Mouse (Mus musculus) activated CD4-positive, CD25-positive, alpha-beta regulatory T cell, adult 4 months (primary cell): ENCODE data around the gene Gm49366. TPM values are rescaled to one million over a fixed set of nuclear protein-coding genes. Genes with fewer than 3 reads are reported as not detected.
A peak's percentile ranks its signal among the peaks of the same experiment; 100 is the strongest.
"Not testable (repeated sequence)": the region's sequence is repeated elsewhere in the genome, so short reads cannot be mapped to it uniquely, and the experiment has no call there.

ENCODE experiments used
- ATAC-seq: one replicate; pipeline ENCODE4 v1.8.0; 2017
- polyA plus RNA-seq, 2 experiments: library from polyadenylated mRNA; unstranded; fragments of 100-300 nt; shearing (Covaris generic); gene quantifications; one replicate each; pipeline ENCODE4 v1.2.1; 2017

The Gm49366 gene
- not detected for polyA plus RNA-seq

DNA sequence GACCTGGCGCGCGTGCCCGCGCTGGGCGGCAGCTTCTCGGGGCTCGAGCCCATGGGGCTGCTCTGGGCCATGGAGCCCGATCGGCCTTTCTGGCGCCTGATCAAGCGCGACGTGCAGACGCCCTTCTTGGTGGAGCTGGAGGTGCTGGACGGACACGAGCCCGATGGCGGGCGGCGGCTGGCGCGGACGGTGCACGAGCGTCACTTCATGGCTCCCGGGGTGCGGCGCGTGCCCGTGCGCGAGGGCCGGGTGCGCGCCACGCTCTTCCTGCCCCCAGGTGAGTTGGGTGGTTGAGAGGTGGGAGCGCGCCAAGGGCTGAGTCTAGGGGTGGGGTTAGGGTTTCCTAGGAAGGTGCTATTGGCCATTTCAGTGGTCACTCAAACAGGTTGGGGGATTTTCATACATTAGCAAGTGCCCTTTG is at the start of gene Gm49366:
TSS of gene Gm49366 (plus strand) at position 245 of the 421 bp plus-strand sequence.
- not testable (repeated sequence) for ATAC-seq

DNA sequence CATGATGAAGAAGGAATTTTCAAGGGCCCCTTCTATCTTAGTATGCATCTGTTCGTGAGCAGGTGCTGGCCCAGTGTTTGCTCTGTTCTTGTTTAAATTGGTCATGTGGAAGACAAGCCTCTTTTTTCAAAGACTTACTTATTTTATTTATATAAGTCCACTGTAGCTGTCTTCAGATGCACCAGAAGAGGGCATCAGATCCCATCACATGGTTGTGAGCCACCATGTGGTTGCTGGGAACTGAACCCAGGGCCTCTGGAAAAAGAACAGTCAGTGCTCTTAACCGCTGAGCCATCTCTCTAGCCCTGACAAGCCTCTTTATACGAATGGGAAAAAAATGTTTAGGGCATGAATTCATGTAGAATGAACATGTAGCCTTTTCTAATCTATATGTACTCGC is 49.4 kb upstream of the Gm49366 start:
- ATAC-seq: no peak

DNA sequence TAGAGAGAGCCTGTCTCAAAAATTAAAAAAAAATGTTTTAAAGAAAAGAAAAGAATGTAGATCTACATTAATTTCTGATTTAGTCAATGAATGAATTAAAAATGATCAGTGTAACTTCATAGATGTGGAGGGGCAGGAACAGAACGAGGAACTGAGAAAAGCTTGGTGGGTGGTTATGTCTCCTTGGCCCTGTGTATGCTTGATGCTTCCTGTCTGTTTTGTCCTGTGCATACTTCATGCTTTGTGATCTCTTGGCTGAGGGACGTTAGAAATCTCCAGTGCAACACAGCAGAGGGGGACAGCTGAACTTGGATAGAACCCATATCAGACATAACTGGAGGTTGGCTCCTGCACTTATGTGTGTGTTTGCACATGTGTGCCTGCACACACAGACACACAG is 41.5 kb upstream of the Gm49366 start:
- ATAC-seq: no peak

- ATAC-seq: no peak
These were observed 40.2 kb upstream of the Gm49366 start for GRCm38 (mm10) chr12:83998341-83999107.

- ATAC-seq: not testable (repeated sequence)
These were observed 39.5 kb upstream of the Gm49366 start for GRCm38 (mm10) chr12:83999237-83999636.

- no peak for ATAC-seq
These were observed 38.3 kb upstream of the Gm49366 start for GRCm38 (mm10) chr12:84000418-84000817.

DNA sequence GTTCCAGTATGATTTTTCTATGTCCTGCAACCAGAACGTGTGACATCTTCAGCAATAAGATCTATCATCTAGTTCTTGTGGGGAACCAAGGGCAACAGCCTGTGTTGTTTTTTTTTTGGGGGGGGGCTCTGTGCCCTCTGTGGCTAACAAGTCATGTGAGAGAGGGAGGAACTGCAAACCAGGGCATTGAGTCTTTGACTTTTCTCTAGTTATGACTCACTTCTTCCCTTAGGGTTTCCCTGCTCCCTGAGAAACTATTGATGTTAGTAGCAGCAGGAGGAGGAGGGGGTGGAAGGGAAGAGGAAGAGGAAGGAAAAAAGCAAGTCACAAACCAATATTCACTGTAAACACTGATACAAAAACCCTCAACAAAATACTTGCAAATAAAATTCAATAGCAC is 34.9 kb upstream of the Gm49366 start:
- ATAC-seq: no peak

DNA sequence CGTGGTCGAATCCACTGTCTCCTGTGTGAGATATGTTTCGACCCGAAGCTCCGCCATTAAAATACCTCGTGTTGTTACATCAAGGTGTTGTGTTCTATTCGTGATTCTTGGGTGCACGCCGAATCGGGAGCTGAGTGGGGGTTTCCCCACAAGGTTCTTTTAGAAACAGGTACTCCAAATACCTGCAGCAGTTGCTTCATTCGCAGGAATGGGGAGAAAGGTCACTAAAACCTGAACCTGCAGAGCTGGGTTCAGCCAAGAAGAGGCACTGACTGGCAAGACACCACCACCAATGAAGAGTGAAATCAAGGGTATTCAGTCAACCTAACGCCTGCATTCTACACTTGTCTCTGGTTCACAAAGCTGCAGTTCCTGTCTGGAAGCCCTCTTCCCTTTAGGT is 30.5 kb upstream of the Gm49366 start:
- no peak for ATAC-seq

GRCm38 (mm10) chr12:84008729-84009128 is 30.0 kb upstream of the Gm49366 start:
- ATAC-seq: no peak

- not testable (repeated sequence) for ATAC-seq
These were observed 29.4 kb upstream of the Gm49366 start, which contains the start of gene Acot1 for GRCm38 (mm10) chr12:84009171-84009965. Gene Acot1, plus strand, starts transcription at chr12:84009490.

DNA sequence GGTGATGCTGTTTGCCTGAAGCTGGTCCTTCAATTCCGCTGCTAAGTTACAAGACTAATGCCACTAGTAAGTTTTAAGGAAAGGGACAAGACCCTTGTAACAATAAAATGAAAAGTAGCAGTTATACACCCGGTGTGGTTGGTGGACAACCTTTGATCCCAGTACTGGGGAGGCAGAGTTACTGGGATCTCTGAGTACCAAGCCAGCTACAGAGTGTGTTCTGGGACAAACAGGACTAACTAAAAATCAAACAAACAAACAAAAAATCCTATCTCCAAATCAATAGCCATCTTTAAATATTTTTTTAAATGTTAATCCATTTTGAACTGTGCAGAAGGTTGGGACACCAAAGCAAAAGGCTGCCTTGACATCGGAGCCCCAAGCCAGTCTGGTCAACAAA is 28.5 kb upstream of the Gm49366 start:
- ATAC-seq: no peak

DNA sequence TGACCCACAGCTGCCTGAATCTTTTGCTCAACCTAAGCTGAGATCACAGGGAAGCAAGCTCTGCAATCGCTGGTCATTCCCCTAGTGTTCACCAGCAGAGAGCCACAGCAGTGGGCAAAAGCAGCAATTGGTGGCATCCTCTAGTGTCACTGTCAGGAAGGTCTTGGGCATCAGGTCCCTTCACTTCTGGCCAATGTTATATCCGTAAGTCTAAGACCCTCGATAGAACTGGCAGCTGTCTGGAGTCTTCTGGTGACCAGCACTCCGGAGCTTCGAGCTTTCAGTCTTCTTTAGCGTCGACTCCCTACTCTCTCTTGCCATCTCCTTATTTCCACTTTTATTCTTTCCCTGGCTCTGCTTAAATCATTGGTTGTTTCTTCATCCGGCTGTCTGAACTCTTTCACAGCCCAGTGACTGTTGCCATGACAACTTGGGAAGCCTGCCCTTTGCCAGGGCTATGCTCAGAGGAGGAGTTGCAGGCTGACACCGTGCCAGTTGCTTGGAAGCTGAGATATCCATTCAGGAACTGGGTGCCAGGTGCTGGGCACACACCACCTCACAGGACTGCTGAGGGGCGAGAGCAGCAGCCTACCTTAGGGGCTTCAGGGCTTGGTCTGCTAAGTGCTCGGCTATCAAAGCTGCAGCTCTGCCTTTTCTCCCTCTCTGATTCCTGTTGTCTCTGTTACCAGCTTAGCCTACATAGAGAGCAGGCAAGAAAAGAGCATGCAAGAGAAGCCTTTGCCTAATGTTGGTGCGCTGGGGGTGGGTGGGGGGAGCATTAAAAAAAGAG is 27.3 kb upstream of the Gm49366 start:
- no peak for ATAC-seq

DNA sequence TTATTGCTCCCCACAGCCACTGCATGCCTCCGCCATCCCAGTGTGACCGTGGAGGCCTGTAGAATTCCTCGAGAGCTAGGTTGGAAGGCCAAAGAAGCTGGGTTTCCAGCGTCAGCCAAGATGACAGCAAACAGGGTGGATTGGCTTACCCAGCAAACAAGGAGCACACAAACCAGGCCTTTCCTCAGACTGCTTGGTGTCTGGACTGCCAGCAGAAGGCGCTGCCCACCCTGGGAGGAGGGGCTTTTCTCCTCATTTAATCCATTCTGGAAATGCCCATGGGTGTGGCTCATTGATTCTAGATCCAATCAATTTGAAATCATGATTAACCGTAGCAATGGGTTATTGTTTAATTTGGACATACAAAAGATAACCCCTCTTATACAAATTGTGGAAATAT is 25.6 kb upstream of the Gm49366 start:
- no peak for ATAC-seq

- ATAC-seq: no peak
These were observed 25.0 kb upstream of the Gm49366 start for GRCm38 (mm10) chr12:84013701-84014100.

DNA sequence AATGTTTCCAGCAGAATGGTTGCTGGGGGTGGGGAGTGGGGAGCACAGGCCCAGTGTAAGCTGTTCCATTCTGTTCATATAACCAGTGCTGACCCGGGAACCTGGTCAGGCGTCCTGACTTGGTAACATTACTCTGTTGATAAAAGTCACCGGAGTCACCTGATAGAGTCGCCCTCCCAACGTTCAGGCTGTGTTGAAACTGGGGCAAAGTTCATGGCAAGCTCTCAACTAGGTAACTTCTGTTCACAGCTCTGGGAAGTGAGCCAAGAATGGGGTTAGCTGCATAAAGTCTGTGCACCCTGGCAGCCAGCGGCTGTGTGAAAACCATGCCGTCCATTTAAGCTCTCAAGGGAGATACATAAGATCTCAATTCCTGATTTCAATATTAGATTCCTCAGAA is 18.2 kb upstream of the Gm49366 start:
- not testable (repeated sequence) for ATAC-seq

DNA sequence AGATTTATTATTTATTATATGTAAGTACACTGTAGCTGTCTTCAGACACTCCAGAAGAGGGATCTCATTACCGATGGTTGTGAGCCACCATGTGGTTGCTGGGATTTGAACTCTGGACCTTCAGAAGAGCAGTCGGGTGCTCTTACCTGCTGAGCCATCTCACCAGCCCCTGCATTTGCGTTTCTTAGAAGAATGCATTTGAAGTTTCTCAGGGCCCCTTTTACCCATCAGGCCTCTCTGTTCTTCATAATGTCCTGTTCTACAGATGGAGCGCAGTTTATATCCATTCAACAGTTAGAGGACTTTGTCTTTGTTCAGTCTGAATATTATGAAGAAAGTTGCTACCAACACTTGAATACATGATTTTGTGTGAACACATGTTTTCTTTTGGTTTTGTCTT is 16.5 kb upstream of the Gm49366 start:
- ATAC-seq: not testable (repeated sequence)

- ATAC-seq: no peak
These were observed 15.5 kb upstream of the Gm49366 start for GRCm38 (mm10) chr12:84023052-84023745.

GRCm38 (mm10) chr12:84025888-84026287 is 12.8 kb upstream of the Gm49366 start:
- ATAC-seq: peak; percentile 71

GRCm38 (mm10) chr12:84028328-84028727 is 10.4 kb upstream of the Gm49366 start:
- ATAC-seq: not testable (repeated sequence)

DNA sequence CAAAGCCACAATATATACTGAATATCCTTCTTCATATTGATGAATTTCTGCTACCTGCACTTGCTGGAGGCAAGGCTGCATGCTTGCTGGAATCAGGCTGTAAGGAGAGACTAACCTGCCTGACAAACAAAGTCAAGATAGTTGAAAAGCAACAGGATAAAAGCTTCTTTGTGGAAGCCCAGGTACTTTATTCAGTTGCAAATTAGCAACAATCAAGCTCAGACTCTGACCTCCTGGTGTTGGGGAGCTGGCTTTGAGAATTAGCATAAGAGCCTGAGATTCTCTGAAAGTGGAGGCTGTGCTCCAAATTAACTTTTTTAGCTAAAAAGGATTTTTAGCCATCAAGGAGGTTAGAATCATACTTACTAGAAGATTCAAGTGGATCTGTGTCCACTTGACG is 9.7 kb upstream of the Gm49366 start:
- ATAC-seq: not testable (repeated sequence)

DNA sequence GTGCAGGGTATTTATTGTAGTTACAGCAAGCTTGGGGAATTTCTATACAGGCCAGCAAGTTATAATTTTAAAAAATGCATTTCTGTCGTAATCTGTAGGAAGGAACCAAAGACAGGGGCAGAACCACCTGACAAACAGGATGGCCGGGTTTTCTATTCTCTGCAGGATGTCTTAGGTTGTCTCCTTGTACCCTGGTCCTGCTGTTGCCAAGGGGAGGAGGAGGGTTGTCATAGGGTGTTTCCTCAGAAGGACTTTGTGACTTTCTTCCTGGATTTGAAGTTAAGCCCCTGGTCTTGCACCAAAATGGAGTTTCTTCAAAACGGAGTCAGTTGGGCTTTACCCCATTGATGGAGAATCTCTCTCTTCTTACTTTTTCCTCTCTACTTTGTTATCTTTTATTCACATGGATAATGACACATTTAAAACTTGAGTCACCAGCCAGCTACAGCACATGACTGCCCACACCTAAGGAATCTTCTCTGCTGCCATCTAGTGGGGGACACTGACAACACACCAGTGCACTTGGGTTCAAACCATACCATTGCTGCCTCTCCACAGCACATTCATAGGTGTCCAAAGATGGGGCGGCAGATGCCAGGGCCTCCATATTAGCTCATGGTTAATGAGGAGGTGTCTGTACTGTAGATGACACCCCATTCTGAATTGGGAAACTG is 7.9 kb upstream of the Gm49366 start:
- peak; percentile 77 for ATAC-seq

DNA sequence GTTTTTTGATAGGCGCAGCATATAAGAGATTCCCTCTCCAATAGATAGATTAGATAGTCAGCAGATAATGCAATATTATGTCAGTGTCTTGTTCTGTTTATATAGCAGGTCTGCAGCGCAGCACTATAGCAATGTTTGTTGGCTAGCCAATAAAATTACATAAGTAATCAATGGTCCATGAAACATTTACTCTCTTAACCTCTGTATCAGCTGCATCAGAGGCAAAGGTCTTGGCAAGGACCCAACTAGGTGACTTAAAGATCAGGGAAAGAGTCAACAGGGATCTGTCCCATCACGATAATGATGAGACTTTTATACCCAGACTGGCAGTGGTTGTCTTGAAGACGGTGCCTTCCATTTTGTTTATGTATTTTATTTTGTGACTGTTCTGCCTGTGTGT is 5.9 kb upstream of the Gm49366 start:
- ATAC-seq: no peak
